Mouse (Mus musculus) kidney, postnatal 25 days (tissue): ENCODE data around the gene Fbxo33.
"Not testable (repeated sequence)": the region's sequence is repeated elsewhere in the genome, so short reads cannot be mapped to it uniquely, and the experiment has no call there.

Experiments used
- DNase-seq, 2 experiments: peaks; one replicate each; pipeline ENCODE4 v3.0.0; 2021; ENCODE audit warnings: mixed read lengths in 2 of 2

Fbxo33 gene

GRCm38 (mm10) chr12:59219325-59220225 is at the start of gene Fbxo33:
TSS of gene Fbxo33 (minus strand) at chr12:59219725.
- DNase-seq, result peak; percentile 97 to 98

GRCm38 (mm10) chr12:59265942-59266231 is 46.4 kb upstream of the Fbxo33 start:
- DNase-seq, result no peak

- peak in 1 of 2 experiments; percentile 14 for DNase-seq
These were observed 45.8 kb upstream of the Fbxo33 start for GRCm38 (mm10) chr12:59265207-59265941.

- no peak for DNase-seq
These were observed 43.3 kb upstream of the Fbxo33 start for GRCm38 (mm10) chr12:59262841-59263240.

GRCm38 (mm10) chr12:59260798-59261197 is 41.3 kb upstream of the Fbxo33 start:
- no peak for DNase-seq

- DNase-seq, result no peak
These were observed 40.8 kb upstream of the Fbxo33 start for GRCm38 (mm10) chr12:59260362-59260761.

- no peak for DNase-seq
These were observed 39.5 kb upstream of the Fbxo33 start for GRCm38 (mm10) chr12:59259015-59259414.

GRCm38 (mm10) chr12:59250259-59250827 is 30.8 kb upstream of the Fbxo33 start:
- DNase-seq, result no peak

- no peak for DNase-seq
These were observed 29.4 kb upstream of the Fbxo33 start for GRCm38 (mm10) chr12:59248969-59249368.

- DNase-seq, result not testable (repeated sequence)
These were observed 21.5 kb upstream of the Fbxo33 start for GRCm38 (mm10) chr12:59241031-59241430.

- DNase-seq, result no peak
These were observed 18.9 kb upstream of the Fbxo33 start for GRCm38 (mm10) chr12:59238434-59238833.

- no peak for DNase-seq
These were observed 8.9 kb upstream of the Fbxo33 start for GRCm38 (mm10) chr12:59228401-59228800.

GRCm38 (mm10) chr12:59218640-59219321 is 744 bp downstream of the Fbxo33 start:
- DNase-seq, result peak; percentile 19 to 50

GRCm38 (mm10) chr12:59217331-59217730 is 2.2 kb downstream of the Fbxo33 start:
- no peak for DNase-seq

- DNase-seq, result no peak
These were observed 2.8 kb downstream of the Fbxo33 start for GRCm38 (mm10) chr12:59216676-59217266.

GRCm38 (mm10) chr12:59216176-59216575 is 3.3 kb downstream of the Fbxo33 start:
- DNase-seq, result no peak

GRCm38 (mm10) chr12:59207814-59208213 is 11.7 kb downstream of the Fbxo33 start:
- no peak for DNase-seq

- DNase-seq, result no peak
These were observed 12.5 kb downstream of the Fbxo33 start for GRCm38 (mm10) chr12:59207000-59207390.

- no peak for DNase-seq
These were observed 13.1 kb downstream of the Fbxo33 start for GRCm38 (mm10) chr12:59206208-59206999.

GRCm38 (mm10) chr12:59205571-59205970 is 14.0 kb downstream of the Fbxo33 start:
- DNase-seq, result no peak

GRCm38 (mm10) chr12:59199361-59199760 is 20.2 kb downstream of the Fbxo33 start:
- DNase-seq, result no peak

- DNase-seq, result no peak
These were observed 20.8 kb downstream of the Fbxo33 start for GRCm38 (mm10) chr12:59198750-59199149.
